Mouse (Mus musculus) limb, embryonic 13.5 days (tissue): ENCODE measurements around the gene Ereg. TPM values are rescaled to one million over a fixed set of nuclear protein-coding genes. Genes with fewer than 3 reads are reported as not detected.

Experiments used
- ATAC-seq: fragments of 200-750 bp; cut with Nextera tagmentation; 2 replicates; pipeline ENCODE4 v1.8.0; 2017; ENCODE audit warnings: low read depth, moderate number of reproducible peaks, moderate TSS enrichment; ENCODE audit not compliant: low FRiP score
- H3K27ac ChIP-seq: fragments of 300-500 bp; sonication (generic); 2 replicates; pipeline ENCODE4 v1.5.1; 2015; ENCODE audit warnings: inconsistent platforms, mild to moderate bottlenecking, moderate library complexity
- H3K27me3 ChIP-seq: fragments of 300-500 bp; sonication (generic); 2 replicates; pipeline ENCODE4 v1.6.1; 2015; ENCODE audit warnings: mild to moderate bottlenecking, inconsistent platforms
- H3K36me3 ChIP-seq: fragments of 300-500 bp; sonication (generic); 2 replicates; pipeline ENCODE4 v1.6.1; 2015; ENCODE audit warnings: inconsistent platforms, mild to moderate bottlenecking, moderate library complexity
- H3K4me1 ChIP-seq: fragments of 300-500 bp; sonication (generic); 2 replicates; pipeline ENCODE4 v1.6.1; 2015; ENCODE audit warnings: inconsistent platforms
- H3K4me2 ChIP-seq: fragments of 300-500 bp; sonication (generic); replicated peaks from 2 replicates; pipeline ENCODE4 v1.6.1; 2015; ENCODE audit warnings: inconsistent platforms, mild to moderate bottlenecking, moderate library complexity
- H3K4me3 ChIP-seq: fragments of 300-500 bp; sonication (generic); 2 replicates; pipeline ENCODE4 v1.5.1; 2015; ENCODE audit warnings: moderate library complexity, mild to moderate bottlenecking, inconsistent platforms
- H3K9ac ChIP-seq: fragments of 300-500 bp; sonication (generic); 2 replicates; pipeline ENCODE4 v1.6.1; 2015; ENCODE audit warnings: mild to moderate bottlenecking, inconsistent platforms
- H3K9me3 ChIP-seq: fragments of 300-500 bp; sonication (generic); 2 replicates; pipeline ENCODE4 v1.6.1; 2016; ENCODE audit warnings: inconsistent platforms
- WGBS: fragments of 180-500 bp; shearing (Covaris S2); methylation state at CpG from one replicate; pipeline ENCODE4 v1.1.7; 2015; 5-methylcytosine and 5-hydroxymethylcytosine counted together
- polyA plus RNA-seq: library from polyadenylated mRNA; unstranded; fragments of >200 nt; fragmentation: Nextera tagmentation; extraction: Ambion mirVana; gene quantifications from 2 replicates; pipeline ENCODE4 v1.2.1, GENCODE M21; 2015

Gene Ereg
- polyA plus RNA-seq, 1 experiment from 2014 or later = not detected

GRCm38 (mm10) chr5:91114574-91114973, 40.2 kb downstream of the Ereg start:
- Histone ChIP-seq H3K4me1 (no peaks in the 10 kb centered on the region), H3K36me3 (no peaks in the 10 kb centered on the region), H3K4me3 (no peak overlapping the region), H3K9me3 (no peaks in the 10 kb centered on the region), H3K4me2 (no peak overlapping the region), H3K27me3 (no peaks in the 10 kb centered on the region), H3K27ac (no peak overlapping the region), H3K9ac (no peak overlapping the region)
- WGBS = 79% methylated on average over 1 of the region's 1 CpGs
- no peak for ATAC-seq

GRCm38 (mm10) chr5:91118618-91119017, 44.2 kb downstream of the Ereg start:
- ATAC-seq = no peak
- H3K27ac ChIP-seq = no peak overlapping the region
- H3K9ac ChIP-seq = no peak overlapping the region
- no peaks in the 10 kb centered on the region for H3K4me1 ChIP-seq
- H3K4me3 ChIP-seq = no peak overlapping the region
- H3K36me3 ChIP-seq = no peaks in the 10 kb centered on the region
- H3K4me2 ChIP-seq = no peak overlapping the region
- H3K27me3 ChIP-seq = no peaks in the 10 kb centered on the region
- no peaks in the 10 kb centered on the region for H3K9me3 ChIP-seq

GRCm38 (mm10) chr5:91123404-91123803, 49.0 kb downstream of the Ereg start:
- Histone ChIP-seq H3K27ac (no peak overlapping the region), H3K4me3 (no peak overlapping the region), H3K9ac (no peak overlapping the region), H3K27me3 (no peaks in the 10 kb centered on the region), H3K4me2 (no peak overlapping the region), H3K36me3 (no peaks in the 10 kb centered on the region), H3K4me1 (no peaks in the 10 kb centered on the region), H3K9me3 (no peaks in the 10 kb centered on the region)
- 78% methylated on average over 4 of the region's 4 CpGs for WGBS
- no peak for ATAC-seq

GRCm38 (mm10) chr5:91124140-91124539, 49.7 kb downstream of the Ereg start:
- no peaks in the 10 kb centered on the region for H3K4me1 ChIP-seq
- no peak overlapping the region for H3K4me3 ChIP-seq
- H3K9me3 ChIP-seq = no peaks in the 10 kb centered on the region
- no peaks in the 10 kb centered on the region for H3K36me3 ChIP-seq
- no peak for ATAC-seq
- 91% methylated on average over 2 of the region's 2 CpGs for WGBS
- no peak overlapping the region for H3K9ac ChIP-seq
- no peaks in the 10 kb centered on the region for H3K27me3 ChIP-seq
- no peak overlapping the region for H3K27ac ChIP-seq
- no peak overlapping the region for H3K4me2 ChIP-seq

- Histone ChIP-seq H3K9me3 (no peaks in the 10 kb centered on the region), H3K27me3 (no peaks in the 10 kb centered on the region), H3K4me2 (no peak overlapping the region), H3K27ac (no peak overlapping the region), H3K4me3 (no peak overlapping the region), H3K4me1 (no peaks in the 10 kb centered on the region), H3K9ac (no peak overlapping the region), H3K36me3 (no peaks in the 10 kb centered on the region)
- WGBS = 91% methylated on average over 1 of the region's 1 CpGs
- ATAC-seq = no peak
Measured at GRCm38 (mm10) chr5:91126623-91127022, 52.2 kb downstream of the Ereg start.

- peaks cover 9% of the 10 kb centered on the region for H3K4me1 ChIP-seq
- H3K27ac ChIP-seq = no peak overlapping the region
- no peak overlapping the region for H3K9ac ChIP-seq
- H3K9me3 ChIP-seq = no peaks in the 10 kb centered on the region
- peaks cover 15% of the 10 kb centered on the region for H3K27me3 ChIP-seq
- H3K4me3 ChIP-seq = no peak overlapping the region
- no peak for ATAC-seq
- 54% methylated on average over 1 of the region's 1 CpGs for WGBS
- no peak overlapping the region for H3K4me2 ChIP-seq
- H3K36me3 ChIP-seq = no peaks in the 10 kb centered on the region
Measured at GRCm38 (mm10) chr5:91134961-91135360, 60.5 kb downstream of the Ereg start.

- Histone ChIP-seq H3K36me3 (no peaks in the 10 kb centered on the region), H3K9ac (no peak overlapping the region; the same call in 1 of the 2 replicates), H3K9me3 (no peaks in the 10 kb centered on the region; the same call in 1 of the 2 replicates), H3K4me2 (peak overlapping the region; percentile 96), H3K4me1 (peaks cover 9% of the 10 kb centered on the region), H3K4me3 (peak overlapping the region; percentile 57), H3K27me3 (peaks cover 32% of the 10 kb centered on the region), H3K27ac (no peak overlapping the region)
- 1% methylated on average over 7 of the region's 7 CpGs for WGBS
- ATAC-seq = no peak
Measured at GRCm38 (mm10) chr5:91138970-91139369, 64.5 kb downstream of the Ereg start.

GRCm38 (mm10) chr5:91139446-91139873, 65.0 kb downstream of the Ereg start, which contains the start of gene Areg:
Gene Areg (plus strand): TSS chr5:91139599.
- no peaks in the 10 kb centered on the region; the same call in 1 of the 2 replicates for H3K9me3 ChIP-seq
- peak; percentile 79 for ATAC-seq
- peak within 1 kb of the TSS; percentile 57 for H3K4me3 ChIP-seq
- H3K36me3 ChIP-seq = no peaks in the 10 kb centered on the region
- peak within 1 kb of the TSS; percentile 96 for H3K4me2 ChIP-seq
- peaks cover 32% of the 10 kb centered on the region for H3K27me3 ChIP-seq
- under 1% methylated on average over 44 of the region's 44 CpGs for WGBS
- H3K4me1 ChIP-seq = peaks cover 9% of the 10 kb centered on the region
- peak within 1 kb of the TSS; percentile 56 for H3K9ac ChIP-seq
- no peak within 1 kb of the TSS for H3K27ac ChIP-seq

GRCm38 (mm10) chr5:91140896-91141448, 66.5 kb downstream of the Ereg start:
- Histone ChIP-seq H3K4me3 (no peak overlapping the region), H3K27ac (no peak overlapping the region), H3K4me1 (peaks cover 9% of the 10 kb centered on the region), H3K27me3 (peaks cover 32% of the 10 kb centered on the region), H3K9me3 (no peaks in the 10 kb centered on the region; the same call in 1 of the 2 replicates), H3K4me2 (no peak overlapping the region), H3K36me3 (no peaks in the 10 kb centered on the region), H3K9ac (no peak overlapping the region)
- no peak for ATAC-seq
- WGBS = 48% methylated on average over 13 of the region's 13 CpGs

Other genes starting within 250 kb of the Ereg start
- 1.1 and 1.4 TPM in 2 replicates for gene Cxcl1, start 183.4 kb upstream of the Ereg start, polyA plus RNA-seq
- gene Cxcl2, start 170.8 kb upstream of the Ereg start, polyA plus RNA-seq = 0.18 and 0.28 TPM in 2 replicates
- 59.5 and 62.3 TPM in 2 replicates for gene Mthfd2l, start 143.5 kb upstream of the Ereg start, polyA plus RNA-seq
- 0.10 and 0.29 TPM in 2 replicates for gene Epgn, start 47.2 kb upstream of the Ereg start, polyA plus RNA-seq
- 0.15 TPM in 1 of 2 replicates, not detected in the other for gene Areg, start 65.0 kb downstream of the Ereg start, polyA plus RNA-seq